Mouse (Mus musculus): ENCODE results near the gene Rpl10a.
"Not testable (repeated sequence)": the region's sequence is repeated elsewhere in the genome, so short reads cannot be mapped to it uniquely, and the experiment has no call there.

The Rpl10a gene

GRCm38 (mm10) chr17:28308297-28309195 is 19.7 kb upstream of the Rpl10a start:
- in situ Hi-C loops (cut with MboI, MseI): no loop called here

GRCm38 (mm10) chr17:28310831-28311230 is 17.4 kb upstream of the Rpl10a start:
- in situ Hi-C loops (cut with MboI, MseI): no loop called here

- in situ Hi-C loops (cut with MboI, MseI): no loop called here
Measured at GRCm38 (mm10) chr17:28311366-28312132, 16.7 kb upstream of the Rpl10a start.

- in situ Hi-C loops (cut with MboI, MseI): no loop called here
Measured at GRCm38 (mm10) chr17:28312232-28313211, 15.7 kb upstream of the Rpl10a start.

- in situ Hi-C loops (cut with MboI, MseI): no loop called here
Measured at GRCm38 (mm10) chr17:28313212-28313879, 14.9 kb upstream of the Rpl10a start, which contains the start of gene Fance. TSS of gene Fance (plus strand) at chr17:28313519.

GRCm38 (mm10) chr17:28313880-28314225 is 14.4 kb upstream of the Rpl10a start:
- in situ Hi-C loops (cut with MboI, MseI): no loop called here

GRCm38 (mm10) chr17:28315611-28316160 is 12.6 kb upstream of the Rpl10a start:
- in situ Hi-C loops (cut with MboI, MseI): loop anchor here (5.0 kb wide), 1 partner anchor 88 kb away; no protein-coding TSS in a partner anchor

- in situ Hi-C loops (cut with MboI, MseI): loop anchor here (5.0 kb wide), 1 partner anchor 89 kb away; no protein-coding TSS in a partner anchor
Measured at GRCm38 (mm10) chr17:28316476-28316875, 11.8 kb upstream of the Rpl10a start.

GRCm38 (mm10) chr17:28317091-28317490 is 11.2 kb upstream of the Rpl10a start:
- in situ Hi-C loops (cut with MboI, MseI): loop anchor here (5.0 kb wide), 1 partner anchor 90 kb away; no protein-coding TSS in a partner anchor

GRCm38 (mm10) chr17:28317725-28318124 is 10.5 kb upstream of the Rpl10a start:
- in situ Hi-C loops (cut with MboI, MseI): loop anchor here (5.0 kb wide), 1 partner anchor 90 kb away; no protein-coding TSS in a partner anchor

- in situ Hi-C loops (cut with MboI, MseI): no loop called here
Measured at GRCm38 (mm10) chr17:28321700-28322099, 6.6 kb upstream of the Rpl10a start.

GRCm38 (mm10) chr17:28323786-28324185 is 4.5 kb upstream of the Rpl10a start:
- in situ Hi-C loops (cut with MboI, MseI): no loop called here

GRCm38 (mm10) chr17:28324416-28324815 is 3.9 kb upstream of the Rpl10a start:
- in situ Hi-C loops (cut with MboI, MseI): not testable (repeated sequence)

GRCm38 (mm10) chr17:28325751-28326150 is 2.5 kb upstream of the Rpl10a start:
- in situ Hi-C loops (cut with MboI, MseI): no loop called here

- in situ Hi-C loops (cut with MboI, MseI): no loop called here
Measured at GRCm38 (mm10) chr17:28326951-28327350, 1.3 kb upstream of the Rpl10a start.

GRCm38 (mm10) chr17:28327673-28328325 is 472 bp upstream of the Rpl10a start:
- in situ Hi-C loops (cut with MboI, MseI): no loop called here

- in situ Hi-C loops (cut with MboI, MseI): no loop called here
Measured at GRCm38 (mm10) chr17:28328946-28329345, 675 bp downstream of the Rpl10a start.

- in situ Hi-C loops (cut with MboI, MseI): no loop called here
Measured at GRCm38 (mm10) chr17:28329503-28330231, 1.4 kb downstream of the Rpl10a start.

GRCm38 (mm10) chr17:28330232-28330546 is 1.9 kb downstream of the Rpl10a start:
- in situ Hi-C loops (cut with MboI, MseI): no loop called here

Data from T-helper 1 cell (primary cell).